In the genomic region with DNA sequence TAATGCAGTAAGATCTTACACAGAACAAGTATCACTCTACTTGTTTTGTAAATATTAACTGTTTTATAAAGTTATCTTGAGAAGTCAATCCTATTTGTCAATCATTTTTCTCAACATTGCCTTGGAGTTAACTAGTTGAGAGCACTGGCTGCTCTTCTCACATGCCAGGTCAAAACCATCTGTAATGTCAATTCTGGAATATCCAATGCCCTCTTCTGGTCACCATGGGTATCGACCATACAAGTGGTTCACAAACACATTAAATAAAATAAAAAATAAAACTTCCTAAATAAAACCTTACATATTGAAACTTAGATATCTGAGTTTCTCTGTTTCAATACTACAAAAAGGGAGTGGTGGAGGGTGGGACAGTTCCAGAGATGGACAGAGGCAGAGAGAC, we compare ENCODE assay signal across 15 mouse cellular contexts.
DNase-seq lines count a peak whose midpoint lies in the region; ATAC-seq and TF ChIP-seq lines count a peak whose summit lies in the region.
"Had no signal": no experiment of that assay in that cellular context is flagged by ENCODE, and none has a peak within 500 bp of the region (broad histone marks: within the 10 kb centered on the region; RNA-seq: fewer than 3 reads in every experiment).

No protein-coding gene starts in this region.

- H3K4me1 ChIP-seq in kidney, adult 2 months (ENCODE audit: control insufficient read depth, insufficient read depth, low read length): no peaks in the 10 kb centered on the region
- no peaks in the 10 kb centered on the region for H3K4me1 ChIP-seq in midbrain, embryonic 11.5 days (ENCODE audit: control insufficient read depth, insufficient read depth, low read length)
- H3K4me1 ChIP-seq: embryonic facial prominence, embryonic 13.5 days; forebrain, embryonic 15.5 days; liver, embryonic 15.5 days; midbrain, embryonic 12.5 days; neural tube, embryonic 15.5 days; stomach, embryonic 15.5 days had no signal

- H3K9me3 ChIP-seq in midbrain, embryonic 11.5 days (ENCODE audit: control insufficient read depth, low read length): no peaks in the 10 kb centered on the region
- H3K9me3 ChIP-seq: embryonic facial prominence, embryonic 13.5 days; forebrain, embryonic 15.5 days; liver, embryonic 15.5 days; midbrain, embryonic 12.5 days; neural tube, embryonic 15.5 days; stomach, embryonic 15.5 days had no signal

- 20% methylated on average over 1 of the region's 1 CpGs for WGBS in kidney, adult 2 months
- WGBS in midbrain, embryonic 11.5 days: 18% methylated on average over 1 of the region's 1 CpGs

- TF ChIP-seq POLR2A in kidney, adult 2 months (IDR thresholded peaks at IDR 0.05; ENCODE audit: low read depth, low read length): no peak

- H3K9ac ChIP-seq in midbrain, embryonic 11.5 days (ENCODE audit: low read length): no peak overlapping the region
- H3K9ac ChIP-seq: embryonic facial prominence, embryonic 13.5 days; forebrain, embryonic 15.5 days; liver, embryonic 15.5 days; midbrain, embryonic 12.5 days; neural tube, embryonic 15.5 days; stomach, embryonic 15.5 days had no signal

- ATAC-seq in midbrain, embryonic 11.5 days (ENCODE audit: low FRiP score): no peak
- ATAC-seq: forebrain, embryonic 15.5 days had no signal

- H3K36me3 ChIP-seq in kidney, adult 2 months (ENCODE audit: control insufficient read depth, insufficient read depth, low read length): no peaks in the 10 kb centered on the region
- no peaks in the 10 kb centered on the region for H3K36me3 ChIP-seq in midbrain, embryonic 11.5 days (ENCODE audit: control insufficient read depth, insufficient read depth, low read length)
- H3K36me3 ChIP-seq: embryonic facial prominence, embryonic 13.5 days; forebrain, embryonic 15.5 days; liver, embryonic 15.5 days; midbrain, embryonic 12.5 days; neural tube, embryonic 15.5 days; stomach, embryonic 15.5 days had no signal

- H3K27ac ChIP-seq in kidney, adult 2 months (ENCODE audit: insufficient read depth, low read depth, low read length): no peak overlapping the region
- H3K27ac ChIP-seq in midbrain, embryonic 11.5 days (ENCODE audit: low read depth, low read length): no peak overlapping the region
- H3K27ac ChIP-seq: embryonic facial prominence, embryonic 13.5 days; forebrain, embryonic 15.5 days; liver, embryonic 15.5 days; midbrain, embryonic 12.5 days; neural tube, embryonic 15.5 days; stomach, embryonic 15.5 days had no signal

- TF ChIP-seq CTCF in kidney, adult 2 months (conservative IDR thresholded peaks at IDR 0.05; ENCODE audit: insufficient read depth, insufficient read length, low read depth, low read length): no peak

- no peak overlapping the region for H3K4me3 ChIP-seq in kidney, adult 2 months (ENCODE audit: insufficient read depth, low read depth, low read length)
- no peak overlapping the region for H3K4me3 ChIP-seq in midbrain, embryonic 11.5 days (ENCODE audit: low read depth, low read length)
- H3K4me3 ChIP-seq: embryonic facial prominence, embryonic 13.5 days; forebrain, embryonic 15.5 days; liver, embryonic 15.5 days; midbrain, embryonic 12.5 days; neural tube, embryonic 15.5 days; stomach, embryonic 15.5 days had no signal

- H3K27me3 ChIP-seq in kidney, adult 2 months (replicated peaks; ENCODE audit: control insufficient read depth, insufficient read depth, low read length): no peaks in the 10 kb centered on the region
- no peaks in the 10 kb centered on the region for H3K27me3 ChIP-seq in midbrain, embryonic 11.5 days (ENCODE audit: control insufficient read depth, insufficient read depth, low read length)
- H3K27me3 ChIP-seq: embryonic facial prominence, embryonic 13.5 days; forebrain, embryonic 15.5 days; liver, embryonic 15.5 days; midbrain, embryonic 12.5 days; neural tube, embryonic 15.5 days; stomach, embryonic 15.5 days had no signal

- H3K4me2 ChIP-seq in midbrain, embryonic 11.5 days: no peak overlapping the region
- H3K4me2 ChIP-seq: embryonic facial prominence, embryonic 13.5 days; forebrain, embryonic 15.5 days; liver, embryonic 15.5 days; midbrain, embryonic 12.5 days; neural tube, embryonic 15.5 days; stomach, embryonic 15.5 days had no signal

- peak; percentile 1 for DNase-seq in kidney, adult 2 months
- no peak for DNase-seq in kidney, postnatal 14 days
- DNase-seq in 3T3-L1 (ENCODE audit: low read depth, low spot score) (peak; percentile 25), A20 (ENCODE audit: low read depth, low spot score) (peak; percentile 18), adipocyte (ENCODE audit: low spot score) (peak; percentile 2)
- DNase-seq in adrenal gland, adult 18-20 months (ENCODE audit: low spot score in 2 of 2): no peak
- no peak for DNase-seq in gastrocnemius, postnatal 4 days (ENCODE audit: low spot score in 2 of 2)
- DNase-seq in midbrain, embryonic 11.5 days (ENCODE audit: low spot score, missing footprints): no peak
- DNase-seq: heart, adult 11 months had no signal

Comparison
In these comparisons a context has a peak if more than half of its experiments do, and no peak if none do; other contexts are left out.
1. DNase-seq: peak in kidney, adult 2 months (single experiment), 3T3-L1 (single experiment), A20 (single experiment) and adipocyte (single experiment); none in kidney, postnatal 14 days (single experiment), adrenal gland, adult 18-20 months (0 of 2), gastrocnemius, postnatal 4 days (0 of 2) and midbrain, embryonic 11.5 days (single experiment).